Mouse (Mus musculus): ENCODE results near the gene Ptpdc1.

DNA sequence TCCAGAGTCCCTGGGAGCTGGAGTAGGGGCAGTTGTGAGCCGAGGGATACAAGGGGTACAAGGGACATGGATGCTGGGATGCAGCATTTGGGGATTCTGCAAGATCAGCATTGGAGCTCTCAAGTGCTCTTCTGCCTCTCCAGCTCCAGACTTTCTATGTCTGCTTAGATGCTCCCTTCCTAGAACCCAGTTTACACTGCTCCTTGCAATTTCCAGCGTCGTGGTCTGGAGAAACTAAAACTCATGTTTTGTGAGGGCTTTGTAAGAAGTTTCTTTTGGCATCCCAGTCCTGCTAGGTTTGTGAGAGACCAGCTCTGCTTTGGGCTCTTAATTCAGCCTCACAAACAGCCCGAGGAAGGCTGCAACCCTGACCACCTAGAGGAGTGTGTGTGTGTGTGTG, 42.0 kb upstream of the Ptpdc1 start:
- TF ChIP-seq PAX5 (IDR thresholded peaks at IDR 0.05; ENCODE audit: low read length), result no peak
- TF ChIP-seq ELF1 (IDR thresholded peaks at IDR 0.05; ENCODE audit: low read depth, low read length), result no peak
- TF ChIP-seq USF2 (conservative IDR thresholded peaks at IDR 0.05; ENCODE audit: low read depth, low read length), result no peak
- no peak for TF ChIP-seq CTCF (conservative IDR thresholded peaks at IDR 0.05 in 1 of 2, IDR thresholded peaks at IDR 0.05 in 1 of 2; ENCODE audit: low read depth in 2 of 2, low read length in 2 of 2)
- TF ChIP-seq EP300 (IDR thresholded peaks at IDR 0.05; ENCODE audit: low read length), result no peak
- no peak for TF ChIP-seq IRF4 (IDR thresholded peaks at IDR 0.05; ENCODE audit: low read depth, low read length)
- TF ChIP-seq SIN3A (IDR thresholded peaks at IDR 0.05; ENCODE audit: low read length), result no peak
- no peak for TF ChIP-seq USF1 (IDR thresholded peaks at IDR 0.05; ENCODE audit: low read depth, low read length)
